Mouse (Mus musculus) testis, adult 2 months (tissue): Measurements from ENCODE around the gene Abcc9.

Experiments used
- CTCF ChIP-seq: fragments of 200-500 bp; IDR thresholded peaks from 2 replicates; pipeline ENCODE4 v1.5.1; 2012; ENCODE audit warnings: low read depth, mild to moderate bottlenecking, inconsistent platforms, low read length, moderate library complexity; ENCODE audit not compliant: control insufficient read depth, insufficient read depth, insufficient replicate concordance
- POLR2A ChIP-seq: fragments of 200-500 bp; IDR thresholded peaks from 2 replicates; pipeline ENCODE4 v1.6.1; 2012; ENCODE audit warnings: low read depth, mild to moderate bottlenecking, inconsistent platforms, low read length, moderate library complexity; ENCODE audit not compliant: control insufficient read depth

DNA sequence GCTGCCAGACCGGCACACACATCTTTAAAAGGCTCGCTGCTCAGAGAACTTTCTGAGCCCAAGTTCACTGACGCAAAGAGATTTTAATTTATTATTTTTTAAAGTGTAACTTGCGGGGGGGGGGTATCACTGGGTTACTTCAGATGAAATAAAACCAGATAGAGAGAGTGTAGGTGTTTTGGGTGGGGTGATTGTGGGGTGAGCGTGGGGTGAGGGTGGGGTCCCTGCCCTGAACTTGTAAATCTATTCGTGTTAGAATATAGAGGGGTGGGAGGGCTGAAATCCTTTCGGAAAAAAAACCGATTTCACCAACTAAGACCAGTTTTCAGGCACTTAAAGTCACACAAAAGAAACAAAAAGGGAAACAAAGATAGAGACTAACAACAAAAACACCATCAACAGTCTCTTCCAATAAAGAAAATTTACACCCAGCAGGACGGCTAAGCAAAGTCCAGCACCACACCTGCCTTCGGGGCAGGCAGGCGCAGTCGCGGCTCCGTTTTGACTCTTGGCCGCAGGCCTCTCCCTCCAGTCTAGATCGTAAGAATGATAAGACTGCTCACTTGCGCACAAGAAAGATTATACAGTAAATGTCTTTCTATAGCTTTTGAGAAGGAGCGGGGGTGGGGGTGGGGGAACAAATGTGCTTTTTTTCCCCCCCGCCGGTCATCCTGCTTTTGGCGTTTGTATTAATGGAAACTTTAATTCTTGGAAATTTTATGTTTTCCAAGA lies 130.3 kb downstream of the Abcc9 start:
- TF ChIP-seq POLR2A (no peak), CTCF (no peak)
